Mouse (Mus musculus): ENCODE results near the gene Il2rb.

Il2rb gene

DNA sequence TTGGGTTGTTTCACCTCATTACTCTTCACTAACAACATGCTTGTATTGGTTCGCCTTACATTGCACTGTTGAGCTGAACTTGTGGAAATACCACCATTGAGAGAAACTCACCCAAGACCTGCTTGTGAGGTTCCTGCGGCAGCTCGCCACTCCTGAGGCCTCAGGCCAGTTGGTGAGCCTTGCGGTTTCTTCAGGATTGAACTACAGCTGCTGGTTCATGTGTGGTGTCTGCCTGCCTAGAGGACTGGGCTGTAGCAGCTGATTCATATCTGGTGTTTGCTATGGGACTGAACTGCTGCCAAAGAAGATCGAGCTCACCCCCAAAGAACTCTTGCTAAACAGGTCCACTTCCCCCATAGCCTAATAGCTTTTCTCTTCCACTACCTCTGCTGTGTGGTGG, 9.7 kb upstream of the Il2rb start:
- ChIA-PET POLR2A (interaction anchor here in 1 of 4 experiments (1.2 kb wide), 1 partner anchor 16 kb away, joined by 3 read pairs; no protein-coding TSS in a partner anchor), CTCF (interaction anchor here in 1 of 4 experiments (1.7 kb wide), 1 partner anchor 10 kb away, joined by 5 read pairs; no protein-coding TSS in a partner anchor)

GRCm38 (mm10) chr15:78504013-78504412, 8.9 kb upstream of the Il2rb start:
- POLR2A ChIA-PET = interaction anchor here in 2 of 4 experiments (0.6 to 1.2 kb wide), 2 partner anchors 15 to 53 kb away, joined by 3 read pairs; no protein-coding TSS in a partner anchor
- CTCF ChIA-PET = interaction anchor here (0.5 to 2.2 kb wide), 4 partner anchors 10 to 133 kb away, joined by 3 to 9 read pairs (median 5); no protein-coding TSS in a partner anchor

DNA sequence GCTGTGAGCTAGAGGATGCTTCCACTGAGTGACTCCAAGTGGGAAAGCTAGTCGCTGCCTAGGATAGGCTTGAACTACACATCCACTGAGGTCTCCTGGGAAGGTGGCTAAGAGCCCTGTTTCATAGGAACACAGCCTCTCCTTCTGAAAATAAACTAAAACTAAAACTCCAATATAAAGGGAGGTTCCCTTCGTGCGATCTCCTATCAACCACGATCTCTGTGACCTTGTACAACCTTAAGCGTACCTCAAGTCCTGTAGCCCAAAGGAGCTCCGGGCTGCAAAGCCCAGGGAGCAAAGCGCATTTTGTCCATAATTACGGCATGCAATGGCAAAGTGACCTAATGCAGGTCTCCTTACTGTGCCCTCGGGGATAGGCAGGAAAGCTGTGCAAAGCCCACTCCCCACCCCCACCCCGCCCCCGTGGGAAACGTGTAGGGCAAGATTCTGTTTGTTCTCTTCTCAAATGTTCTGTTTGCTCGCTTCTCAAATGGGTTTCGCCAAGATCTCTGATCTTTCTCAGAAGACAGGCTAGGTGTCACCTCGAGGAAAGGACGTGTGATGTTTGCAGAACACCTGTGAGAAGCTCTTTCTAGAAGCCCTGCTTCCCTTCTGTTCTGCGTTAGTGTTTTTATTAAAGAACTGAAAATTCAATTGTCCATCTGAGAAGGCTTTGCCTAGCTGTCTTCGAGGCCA, 7.5 kb upstream of the Il2rb start:
- ChIA-PET CTCF (interaction anchor here in 2 of 4 experiments (0.7 to 2.2 kb wide), 4 partner anchors 11 to 263 kb away, joined by 3 to 7 read pairs (median 5); no protein-coding TSS in a partner anchor), POLR2A (interaction anchor here in 1 of 4 experiments (0.5 kb wide), 1 partner anchor 296 kb away, joined by 3 read pairs; no protein-coding TSS in a partner anchor)

DNA sequence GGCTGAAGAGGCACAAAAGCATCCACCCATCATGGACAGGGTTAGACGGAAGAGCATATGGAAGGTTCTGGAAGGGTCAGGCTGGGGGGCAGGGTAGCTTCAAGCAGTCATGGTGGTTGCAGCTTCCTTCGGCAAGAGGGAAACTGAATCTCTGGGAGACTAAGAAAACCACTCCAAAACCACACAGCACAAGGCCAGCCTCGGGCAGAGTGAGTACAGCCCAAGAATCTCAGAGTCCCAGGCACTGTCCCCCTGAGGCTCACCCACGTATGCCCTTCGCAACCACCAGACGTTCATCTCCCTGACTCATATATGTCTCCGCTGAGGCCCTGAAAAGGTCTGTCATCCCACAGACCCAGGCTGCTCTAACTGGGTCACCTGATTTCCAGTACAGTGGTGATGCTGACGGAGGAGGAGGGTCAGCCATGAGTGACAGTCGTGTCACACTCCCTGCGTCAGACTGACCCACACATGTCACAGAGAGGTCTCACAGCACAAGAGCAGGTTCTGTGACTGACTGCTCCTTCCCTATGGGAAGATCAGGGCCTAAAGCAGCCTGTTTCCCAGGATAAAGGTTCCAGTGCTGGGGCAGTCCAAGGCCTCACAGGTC, 1.6 kb downstream of the Il2rb start:
- ChIA-PET POLR2A (no interaction called here), CTCF (interaction anchor here in 2 of 4 experiments (0.6 to 1.2 kb wide), 3 partner anchors 12 to 254 kb away, joined by 3 to 4 read pairs (median 4); no protein-coding TSS in a partner anchor)

- ChIA-PET POLR2A (no interaction called here), CTCF (interaction anchor here in 1 of 4 experiments (0.6 kb wide), 1 partner anchor 110 kb away, joined by 3 read pairs; no protein-coding TSS in a partner anchor)
Observed at GRCm38 (mm10) chr15:78491301-78491700, 3.8 kb downstream of the Il2rb start.

- POLR2A ChIA-PET = interaction anchor here in 2 of 4 experiments (0.6 to 1.4 kb wide), 4 partner anchors 12 to 69 kb away, joined by 3 to 5 read pairs (median 4); no protein-coding TSS in a partner anchor
- CTCF ChIA-PET = interaction anchor here in 3 of 4 experiments (0.5 to 2.0 kb wide), 3 partner anchors 25 to 142 kb away, joined by 3 to 9 read pairs (median 9); no protein-coding TSS in a partner anchor
Observed at GRCm38 (mm10) chr15:78489906-78490305, 5.2 kb downstream of the Il2rb start.

GRCm38 (mm10) chr15:78489248-78489647, 5.8 kb downstream of the Il2rb start:
- CTCF ChIA-PET = interaction anchor here in 3 of 4 experiments (0.5 to 2.0 kb wide), 4 partner anchors 25 to 142 kb away, joined by 3 to 9 read pairs (median 6); no protein-coding TSS in a partner anchor

GRCm38 (mm10) chr15:78487066-78487465, 8.0 kb downstream of the Il2rb start:
- CTCF ChIA-PET = interaction anchor here in 1 of 4 experiments (1.8 kb wide), 1 partner anchor 248 kb away, joined by 4 read pairs; no protein-coding TSS in a partner anchor
- POLR2A ChIA-PET = interaction anchor here in 1 of 4 experiments (0.7 kb wide), 1 partner anchor 15 kb away, joined by 3 read pairs; no protein-coding TSS in a partner anchor

More at GRCm38 (mm10) chr15:78489248-78489647, 5.8 kb downstream of the Il2rb start:
- POLR2A ChIA-PET = interaction anchor here in 1 of 4 experiments (1.2 to 1.4 kb wide), 2 partner anchors 11 to 15 kb away, joined by 3 read pairs; no protein-coding TSS in a partner anchor

DNA sequence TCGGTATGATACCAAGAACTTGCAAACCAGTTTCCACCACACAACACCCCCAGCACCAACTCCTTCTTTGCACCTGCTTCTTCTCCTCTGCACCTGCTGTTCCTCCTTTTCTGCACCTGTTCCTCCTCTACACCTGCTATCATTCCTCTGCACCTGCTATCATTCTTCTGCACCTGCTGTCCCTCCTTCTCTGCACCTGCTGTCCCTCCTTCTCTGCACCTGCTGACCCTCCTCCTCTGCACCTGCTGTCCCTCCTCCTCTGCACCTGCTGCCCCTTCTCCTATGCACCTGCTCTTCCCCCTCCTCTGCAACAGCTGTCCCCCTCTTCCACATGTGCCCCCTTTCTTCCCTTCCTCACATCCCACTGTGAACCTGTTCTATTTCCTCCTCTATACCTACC, 8.5 kb downstream of the Il2rb start:
- CTCF ChIA-PET = interaction anchor here in 1 of 4 experiments (1.8 kb wide), 1 partner anchor 247 kb away, joined by 4 read pairs; no protein-coding TSS in a partner anchor
- POLR2A ChIA-PET = interaction anchor here in 1 of 4 experiments (0.7 kb wide), 1 partner anchor 15 kb away, joined by 3 read pairs; no protein-coding TSS in a partner anchor

GRCm38 (mm10) chr15:78483311-78483710, 11.8 kb downstream of the Il2rb start:
- POLR2A ChIA-PET = no interaction called here
- CTCF ChIA-PET = no interaction called here

- ChIA-PET POLR2A (no interaction called here), CTCF (interaction anchor here in 1 of 4 experiments (0.8 kb wide), 1 partner anchor 711 kb away, joined by 3 read pairs; no protein-coding TSS in a partner anchor)
Observed at GRCm38 (mm10) chr15:78482518-78482917, 12.6 kb downstream of the Il2rb start.

DNA sequence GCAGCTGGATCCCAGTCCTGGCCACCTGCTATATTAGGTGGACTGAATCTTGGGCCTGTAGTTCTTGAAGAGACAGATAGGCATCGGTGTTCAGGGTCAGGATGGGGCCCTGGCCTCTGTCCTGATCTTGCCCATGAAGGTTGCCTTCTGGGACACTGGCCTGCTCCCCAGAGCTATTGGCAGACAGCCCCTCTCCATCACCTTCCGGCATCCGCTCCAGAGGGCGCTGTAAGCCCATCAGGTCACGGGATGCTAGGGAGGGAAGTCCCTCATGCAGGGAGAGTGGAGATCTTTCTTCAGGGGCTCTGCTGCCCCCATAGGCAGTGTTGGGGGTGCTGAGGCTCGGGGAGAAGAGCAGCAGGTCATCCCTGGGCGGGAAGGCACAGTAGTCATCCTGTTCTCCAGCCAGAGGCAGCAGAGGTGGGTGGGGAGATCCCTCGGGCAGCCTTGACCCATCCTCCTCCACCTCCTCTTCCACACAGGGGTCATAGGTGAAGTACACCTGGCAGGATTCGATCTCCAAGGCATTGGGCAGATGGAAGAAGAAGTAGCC, 13.5 kb downstream of the Il2rb start:
- ChIA-PET CTCF (interaction anchor here in 2 of 4 experiments (0.6 to 1.0 kb wide), 6 partner anchors 12 to 710 kb away, joined by 3 to 4 read pairs (median 3); partner anchors contain the start of gene Elfn2 (in 1 of the 2)), POLR2A (interaction anchor here in 1 of 4 experiments (1.1 to 1.4 kb wide), 2 partner anchors 15 to 75 kb away, joined by 3 to 4 read pairs; partner anchors contain the start of gene Mpst)

- ChIA-PET CTCF (interaction anchor here in 3 of 4 experiments (0.6 to 1.2 kb wide), 6 partner anchors 13 to 550 kb away, joined by 3 to 4 read pairs (median 3); partner anchors contain the start of gene Elfn2 (in 1 of the 3)), POLR2A (interaction anchor here in 1 of 4 experiments (1.1 to 1.4 kb wide), 2 partner anchors 16 to 75 kb away, joined by 3 to 4 read pairs; partner anchors contain the start of gene Mpst)
Observed at GRCm38 (mm10) chr15:78480991-78481390, 14.1 kb downstream of the Il2rb start.

DNA sequence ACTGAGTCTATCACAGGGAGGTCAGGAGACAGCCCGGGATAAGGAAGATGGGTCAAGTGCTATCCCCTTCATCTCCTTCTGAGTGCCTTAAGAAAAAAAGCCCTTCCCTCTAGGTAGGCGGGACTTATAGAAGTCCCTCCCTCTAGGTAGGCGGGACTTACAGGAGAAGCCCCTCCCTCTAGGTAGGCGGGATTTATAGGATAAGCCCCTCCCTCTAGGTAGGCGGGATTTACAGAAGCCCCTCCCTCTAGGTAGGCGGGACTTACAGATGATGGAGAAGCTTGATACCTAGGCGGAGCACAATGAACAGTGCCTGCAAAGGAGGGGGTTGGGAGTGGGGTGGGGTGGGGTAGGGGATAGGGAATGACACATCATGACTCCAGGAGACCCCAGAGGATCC, 15.0 kb downstream of the Il2rb start:
- ChIA-PET POLR2A (interaction anchor here in 2 of 4 experiments (0.7 to 1.4 kb wide), 2 partner anchors 74 to 240 kb away, joined by 3 to 4 read pairs; partner anchors contain the start of gene Mpst (in 1 of the 2)), CTCF (interaction anchor here in 3 of 4 experiments (0.6 to 1.2 kb wide), 5 partner anchors 32 to 817 kb away, joined by 3 to 4 read pairs (median 4); no protein-coding TSS in a partner anchor)

GRCm38 (mm10) chr15:78479470-78479869, 15.6 kb downstream of the Il2rb start:
- CTCF ChIA-PET = interaction anchor here in 1 of 4 experiments (0.6 kb wide), 1 partner anchor 102 kb away, joined by 3 read pairs; no protein-coding TSS in a partner anchor
- POLR2A ChIA-PET = no interaction called here

DNA sequence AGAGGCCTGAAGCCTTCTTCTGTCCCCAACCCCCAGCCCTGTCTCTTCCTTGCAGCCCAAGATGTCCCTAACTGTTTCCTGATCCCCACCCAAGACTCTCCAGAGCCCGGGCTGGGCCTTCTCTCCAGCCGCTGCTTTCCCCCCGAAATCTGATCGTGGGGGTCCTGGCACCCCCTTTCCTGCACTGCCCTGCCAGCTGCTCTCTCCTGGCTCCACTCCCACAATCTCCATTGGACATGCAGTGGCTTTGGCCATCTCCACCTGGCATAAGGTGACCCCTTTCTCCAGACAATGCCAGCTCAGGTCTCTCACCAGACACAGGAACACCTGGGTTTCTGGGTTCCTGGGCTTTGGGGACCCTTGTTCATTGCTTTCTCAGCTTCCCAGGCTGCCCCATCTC, 17.0 kb downstream of the Il2rb start:
- ChIA-PET CTCF (interaction anchor here in 1 of 4 experiments (0.6 kb wide), 1 partner anchor 1724 kb away, joined by 14 read pairs; no protein-coding TSS in a partner anchor), POLR2A (interaction anchor here in 1 of 4 experiments (1.0 kb wide), 1 partner anchor 11 kb away, joined by 3 read pairs; no protein-coding TSS in a partner anchor)

DNA sequence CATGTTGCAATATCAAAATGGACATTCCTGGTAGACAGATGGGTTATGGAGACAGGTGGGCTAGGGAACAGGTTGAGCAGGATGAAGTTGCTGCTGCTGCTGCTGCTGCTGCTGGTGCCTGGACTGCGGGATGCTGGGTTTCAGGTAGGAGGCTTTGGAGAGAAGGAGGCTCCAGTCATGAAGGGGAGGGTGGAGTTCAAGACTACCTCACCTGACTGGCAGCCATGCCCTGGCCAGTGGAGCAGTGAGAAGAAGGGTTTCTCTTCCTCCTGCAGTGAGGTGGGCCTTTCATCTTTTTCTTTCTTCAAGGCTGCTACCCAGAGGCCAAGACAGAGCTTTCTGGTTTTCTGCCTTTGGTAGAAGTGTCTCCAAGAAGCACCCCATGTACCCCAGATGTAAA, 18.2 kb downstream of the Il2rb start:
- POLR2A ChIA-PET = no interaction called here
- CTCF ChIA-PET = interaction anchor here in 1 of 4 experiments (0.7 kb wide), 1 partner anchor 844 kb away, joined by 3 read pairs; no protein-coding TSS in a partner anchor

- CTCF ChIA-PET = interaction anchor here in 3 of 4 experiments (0.6 to 1.3 kb wide), 5 partner anchors 13 to 155 kb away, joined by 3 read pairs; no protein-coding TSS in a partner anchor
- POLR2A ChIA-PET = no interaction called here
Observed at GRCm38 (mm10) chr15:78475604-78476031, 19.5 kb downstream of the Il2rb start.

Data from embryonic stem cell, embryonic (primary cell).